Mouse (Mus musculus) yolk sac, embryonic 10.5 days (tissue): ENCODE measurements around the gene Lin7b.
A peak's percentile ranks its signal among the peaks of the same experiment; 100 is the strongest.
"Not testable (repeated sequence)": the region's sequence is repeated elsewhere in the genome, so short reads cannot be mapped to it uniquely, and the experiment has no call there.

Experiments used
- DNase-seq: peaks from one replicate; pipeline ENCODE4 v3.0.0-alpha.2; 2017; ENCODE audit warnings: low spot score

The Lin7b gene

DNA sequence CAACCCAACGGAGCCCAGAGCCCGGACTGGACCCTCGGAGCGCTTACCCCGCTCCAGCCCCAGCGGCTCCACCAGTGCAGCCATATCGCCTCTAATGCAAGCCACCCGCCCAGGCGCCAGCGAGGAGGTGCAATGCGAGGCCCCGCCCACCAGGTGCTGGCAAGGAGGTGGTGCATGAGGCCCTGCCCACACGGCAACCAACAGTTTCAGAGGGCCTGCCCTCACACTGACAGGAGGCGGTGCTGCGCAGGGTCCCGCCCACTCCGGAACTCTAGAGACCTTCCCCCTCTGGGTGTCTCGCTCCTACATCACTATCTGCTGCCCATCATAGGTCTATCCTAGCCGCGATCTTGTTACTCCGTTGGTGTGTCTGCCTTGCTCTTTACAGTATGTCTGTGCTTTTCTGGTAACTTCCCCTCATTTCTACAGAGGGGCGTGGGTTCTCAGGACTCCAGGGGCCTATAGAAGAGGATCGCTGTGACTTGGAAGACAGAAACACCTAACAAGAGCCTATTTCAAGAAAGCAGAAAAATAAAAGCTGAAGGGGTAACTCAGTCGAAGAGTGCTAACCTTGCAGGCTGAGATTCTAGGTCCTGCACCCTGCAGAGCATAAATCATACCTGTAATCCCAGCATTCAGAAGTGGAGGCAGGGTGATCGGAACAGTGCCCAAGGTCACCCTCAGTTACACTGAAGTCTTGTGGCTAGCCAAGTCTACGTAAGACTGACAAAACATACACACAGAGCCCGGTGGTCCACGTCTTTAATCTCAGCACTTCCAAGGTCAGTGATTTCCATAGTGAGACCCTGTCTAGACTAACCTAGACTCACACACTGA is at the start of gene Lin7b:
Lin7b (minus strand) TSS at position 109 of the 837 bp plus-strand sequence.
- peak; percentile 95 for DNase-seq

- DNase-seq, result no peak
These were observed 47.6 kb upstream of the Lin7b start for GRCm38 (mm10) chr7:45417962-45418492.

- no peak for DNase-seq
These were observed 45.3 kb upstream of the Lin7b start for GRCm38 (mm10) chr7:45415636-45416035.

DNA sequence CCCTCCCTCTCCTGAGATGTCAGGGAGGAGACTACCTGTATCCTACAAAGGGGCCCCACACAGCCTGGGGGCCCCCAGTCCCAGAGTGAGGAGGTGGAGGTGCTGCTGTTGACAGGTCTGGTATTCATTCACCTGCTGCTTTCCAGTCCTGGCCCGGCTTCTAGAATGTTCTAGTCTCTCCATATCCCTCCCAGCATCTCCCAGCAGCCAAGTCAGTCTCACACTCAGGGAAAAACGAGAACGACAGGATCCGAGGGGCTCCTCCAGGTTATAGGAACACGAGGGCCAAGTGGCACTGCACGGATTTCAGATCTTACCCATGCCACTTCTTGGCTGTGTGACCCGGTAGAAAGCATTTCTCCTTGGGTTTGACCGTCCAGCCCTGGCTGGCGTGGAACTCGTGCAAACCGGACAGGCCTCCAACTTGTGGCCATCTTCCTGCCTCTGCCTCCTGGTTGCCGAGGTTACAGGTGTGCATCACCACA is 44.4 kb upstream of the Lin7b start:
- DNase-seq, result no peak

- no peak for DNase-seq
These were observed 43.7 kb upstream of the Lin7b start for GRCm38 (mm10) chr7:45413864-45414739.

DNA sequence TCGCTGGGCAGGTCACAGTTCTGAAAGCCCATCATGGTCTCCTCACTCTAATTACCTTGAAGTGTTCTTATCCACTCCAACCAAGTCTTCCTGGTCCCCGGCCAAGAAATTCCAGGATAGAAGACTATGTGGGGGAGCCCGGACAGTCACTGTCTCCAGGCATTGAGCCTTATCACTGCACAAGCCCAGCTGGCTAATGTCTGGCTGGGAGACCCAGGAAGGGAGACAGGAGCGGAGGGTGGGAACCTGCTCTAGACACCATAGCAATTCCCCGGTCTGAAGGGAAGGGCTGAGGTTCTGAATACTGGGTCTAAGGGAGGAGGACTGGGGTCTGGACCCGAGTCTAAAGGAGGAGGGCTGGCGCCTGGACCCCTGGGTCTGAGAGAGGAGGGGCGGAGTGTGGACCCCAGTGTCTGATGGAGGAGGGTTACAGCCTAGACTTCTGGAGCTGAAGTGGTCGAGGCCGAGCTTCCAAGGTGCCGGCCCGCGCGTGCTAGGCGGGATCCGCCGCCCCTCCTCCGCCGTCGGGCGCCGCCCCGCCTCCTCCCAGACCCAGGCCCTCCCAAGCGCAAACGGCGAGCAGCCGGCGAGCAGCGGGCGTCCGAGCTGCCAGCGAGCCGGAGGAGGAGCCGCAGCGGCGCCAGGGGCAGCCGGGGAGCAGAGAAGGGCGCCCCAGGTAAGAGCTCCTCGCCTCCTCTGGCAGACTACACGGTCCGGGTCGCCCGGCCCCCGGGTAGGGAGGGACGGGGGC is 42.9 kb upstream of the Lin7b start, which contains the start of gene Ntf5:
Ntf5 (plus strand) TSS at position 583 of the 751 bp plus-strand sequence.
- DNase-seq, result peak; percentile 60

GRCm38 (mm10) chr7:45412421-45412820 is 42.0 kb upstream of the Lin7b start:
- no peak for DNase-seq

GRCm38 (mm10) chr7:45409497-45410163 is 39.2 kb upstream of the Lin7b start:
- DNase-seq, result no peak

GRCm38 (mm10) chr7:45408949-45409348 is 38.6 kb upstream of the Lin7b start:
- DNase-seq, result no peak

- no peak for DNase-seq
These were observed 38.0 kb upstream of the Lin7b start for GRCm38 (mm10) chr7:45408351-45408750.

- DNase-seq, result no peak
These were observed 37.5 kb upstream of the Lin7b start for GRCm38 (mm10) chr7:45407836-45408235.

- peak; percentile 30 for DNase-seq
These were observed 36.1 kb upstream of the Lin7b start for GRCm38 (mm10) chr7:45406157-45407156.

DNA sequence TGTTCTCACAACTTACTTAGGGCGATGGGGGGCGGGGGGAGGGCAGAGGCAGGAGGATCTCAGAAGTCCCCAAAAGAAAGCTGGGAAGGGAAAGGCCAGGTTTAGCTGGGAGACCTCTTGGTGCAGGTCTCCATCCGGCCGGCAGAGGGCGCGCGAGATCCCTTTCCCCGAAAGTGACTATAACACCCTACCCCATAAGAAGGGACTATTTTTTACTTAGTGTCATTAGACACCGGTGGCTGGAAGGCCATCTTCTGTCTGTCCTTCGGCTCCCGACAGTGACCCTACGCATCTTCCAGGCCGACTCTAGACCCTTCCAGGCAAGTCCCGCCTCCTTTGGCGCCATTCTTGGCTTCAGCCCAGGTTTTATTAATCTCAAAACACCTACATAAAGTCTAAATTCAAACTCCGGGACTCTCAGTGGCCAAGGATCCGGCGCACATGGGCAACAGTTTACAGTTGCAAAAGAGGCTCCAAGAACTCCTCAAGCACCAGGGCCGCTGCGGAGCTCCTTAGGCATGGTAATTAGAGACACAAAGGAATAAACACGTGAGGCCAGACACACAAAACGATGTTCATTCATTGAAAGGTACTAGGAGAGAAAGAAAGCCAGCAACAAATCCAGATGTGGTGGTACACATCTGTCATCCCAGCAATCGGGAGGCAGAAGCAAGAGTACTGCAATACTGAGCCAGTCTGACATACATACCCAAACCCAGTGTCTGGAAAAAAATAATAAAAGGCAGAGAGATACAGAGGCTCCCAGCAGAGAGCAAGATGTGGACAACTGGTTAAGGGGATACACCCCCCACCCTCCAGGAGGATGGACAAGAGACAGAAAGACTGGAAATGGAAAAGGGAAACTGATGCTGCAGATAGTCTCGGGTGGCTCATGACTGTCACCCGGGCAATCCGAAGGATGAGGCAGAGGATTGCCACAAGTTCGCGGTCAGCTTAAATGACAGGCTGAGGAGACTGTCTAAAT is 35.0 kb upstream of the Lin7b start, which contains the start of gene Kcna7:
Kcna7 (plus strand) TSS at position 563 of the 985 bp plus-strand sequence.
- peak; percentile 54 for DNase-seq

- DNase-seq, result peak; percentile 79
These were observed 33.3 kb upstream of the Lin7b start for GRCm38 (mm10) chr7:45403532-45404261.

- DNase-seq, result no peak
These were observed 31.2 kb upstream of the Lin7b start for GRCm38 (mm10) chr7:45401521-45402085.

- DNase-seq, result no peak
These were observed 26.4 kb upstream of the Lin7b start for GRCm38 (mm10) chr7:45396787-45397186.

DNA sequence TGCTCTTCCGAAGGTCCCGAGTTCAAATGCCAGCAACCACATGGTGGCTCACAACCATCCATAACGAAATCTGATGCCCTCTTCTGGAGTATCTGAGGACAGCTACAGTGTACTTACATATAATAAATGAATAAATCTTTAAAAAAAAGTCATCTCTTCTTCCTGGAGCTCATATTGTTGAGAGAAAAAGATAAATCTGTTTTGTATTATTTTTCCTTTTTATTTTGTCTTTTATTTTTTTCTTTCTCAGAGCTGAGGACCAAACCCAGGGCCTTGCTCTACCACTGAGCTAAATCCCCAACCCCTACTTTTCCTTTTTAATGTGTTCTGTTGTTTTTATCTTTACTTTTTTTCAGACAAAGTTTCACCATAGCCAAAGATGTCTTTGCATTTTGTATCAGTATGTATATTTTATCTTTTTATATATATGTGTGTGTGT is 26.0 kb upstream of the Lin7b start:
- DNase-seq, result not testable (repeated sequence)
